Mouse (Mus musculus) lung, embryonic 14.5 days (tissue): Measurements from ENCODE around the gene Hba-a1. TPM values are rescaled to one million over a fixed set of nuclear protein-coding genes. Genes with fewer than 3 reads are reported as not detected.

Experiments
- ATAC-seq: fragments of 200-750 bp; cut with Nextera tagmentation; 2 replicates; pipeline ENCODE4 v1.8.0; 2017; ENCODE audit warnings: mild to moderate bottlenecking, moderate TSS enrichment, moderate library complexity; ENCODE audit not compliant: insufficient read depth
- DNase-seq: peaks from one replicate; pipeline ENCODE4 v3.0.0-alpha.2; 2015
- H3K27ac ChIP-seq: fragments of 300-500 bp; sonication (generic); 2 replicates; pipeline ENCODE4 v1.5.1; 2014; ENCODE audit warnings: low read depth, mild to moderate bottlenecking, moderate library complexity
- H3K27me3 ChIP-seq: fragments of 300-500 bp; sonication (generic); 2 replicates; pipeline ENCODE4 v1.6.1; 2014; ENCODE audit warnings: low read length, control low read depth; ENCODE audit not compliant: insufficient read depth
- H3K36me3 ChIP-seq: fragments of 300-500 bp; sonication (generic); 2 replicates; pipeline ENCODE4 v1.6.1; 2014; ENCODE audit warnings: control low read depth; ENCODE audit not compliant: insufficient read depth
- H3K4me1 ChIP-seq: fragments of 300-500 bp; sonication (generic); 2 replicates; pipeline ENCODE4 v1.6.1; 2014; ENCODE audit warnings: antibody characterized with exemption, control low read depth; ENCODE audit not compliant: insufficient read depth
- H3K4me2 ChIP-seq: fragments of 300-500 bp; sonication (generic); 2 replicates; pipeline ENCODE4 v1.6.1; 2014; ENCODE audit warnings: mild to moderate bottlenecking
- H3K4me3 ChIP-seq: fragments of 300-500 bp; sonication (generic); 2 replicates; pipeline ENCODE4 v1.5.1; 2014; ENCODE audit warnings: low read depth, low read length
- H3K9ac ChIP-seq: fragments of 300-500 bp; sonication (generic); 2 replicates; pipeline ENCODE4 v1.6.1; 2014
- H3K9me3 ChIP-seq: fragments of 300-500 bp; sonication (generic); 2 replicates; pipeline ENCODE4 v1.6.1; 2016; ENCODE audit warnings: low read depth, low read length, control low read depth
- CTCF ChIP-seq: IDR thresholded peaks from 2 replicates; pipeline ENCODE4 v1.5.1; 2016; ENCODE audit warnings: antibody characterized with exemption, low read depth
- WGBS: fragments of 180-500 bp; shearing (Covaris S2); extraction: QIAGEN DNeasy Blood & Tissue Kit; methylation state at CpG from one replicate; pipeline ENCODE4 v1.1.7; 2014; 5-methylcytosine and 5-hydroxymethylcytosine counted together
- polyA plus RNA-seq: library from polyadenylated mRNA; unstranded; fragments of >200 nt; fragmentation: Nextera tagmentation; extraction: Ambion mirVana; gene quantifications from 2 replicates; pipeline ENCODE4 v1.2.1, GENCODE M21; 2014

Hba-a1 gene
- polyA plus RNA-seq, 1 experiment from 2014 or later, result 4,689 TPM

DNA sequence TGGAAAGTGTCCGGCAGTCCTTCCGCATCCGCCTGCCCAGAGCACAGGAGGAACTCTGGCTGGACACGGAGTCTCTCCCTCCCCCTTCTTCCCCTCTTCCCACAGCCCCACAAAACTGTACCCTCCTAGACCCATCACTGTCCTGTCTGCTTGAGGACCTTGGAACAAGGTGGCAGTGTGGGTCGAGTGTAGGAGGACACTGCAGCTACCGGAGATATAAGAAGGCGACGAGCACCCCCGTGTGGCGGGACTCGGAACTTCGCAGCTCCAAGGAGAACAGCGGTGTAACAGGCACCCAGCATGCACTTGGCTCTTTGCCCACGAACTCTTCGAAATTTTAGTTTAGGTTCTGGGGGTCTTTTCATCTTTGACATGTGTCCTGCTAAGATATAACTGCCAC is 41.3 kb downstream of the Hba-a1 start:
- no peak overlapping the region for H3K4me3 ChIP-seq
- no peaks in the 10 kb centered on the region for H3K4me1 ChIP-seq
- peak; percentile 96 for DNase-seq
- ATAC-seq, result peak; percentile 87
- no peaks in the 10 kb centered on the region for H3K36me3 ChIP-seq
- no peak overlapping the region; the same call in 1 of the 2 replicates for H3K9ac ChIP-seq
- no peaks in the 10 kb centered on the region for H3K27me3 ChIP-seq
- no peaks in the 10 kb centered on the region for H3K9me3 ChIP-seq
- H3K27ac ChIP-seq, result no peak overlapping the region
- H3K4me2 ChIP-seq, result peak overlapping the region; percentile 48
- 10% methylated on average over 15 of the region's 15 CpGs for WGBS
- peak; percentile 94 for TF ChIP-seq CTCF

DNA sequence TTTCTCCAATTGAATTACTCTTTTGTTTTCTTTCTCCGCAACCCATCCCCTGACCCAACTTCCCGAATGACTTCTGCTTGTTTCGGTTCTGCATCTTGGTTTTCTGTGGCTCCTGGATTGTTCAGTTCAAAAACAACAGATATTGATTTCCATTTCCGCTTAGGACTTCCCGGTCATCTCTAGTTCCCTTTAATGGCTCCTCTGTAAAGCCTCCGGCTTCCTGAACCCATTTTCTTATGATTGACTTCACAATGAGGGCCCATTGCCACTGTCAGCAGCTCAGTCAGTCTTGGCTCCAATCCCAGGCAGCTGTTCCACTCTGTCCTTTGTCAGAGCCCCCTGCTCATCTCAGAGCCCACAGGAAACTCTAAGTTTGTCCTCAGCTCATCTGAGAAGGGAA is 47.8 kb downstream of the Hba-a1 start:
- Histone ChIP-seq H3K27ac (no peak overlapping the region), H3K4me3 (no peak overlapping the region), H3K4me2 (no peak overlapping the region), H3K27me3 (no peaks in the 10 kb centered on the region), H3K9ac (no peak overlapping the region), H3K9me3 (no peaks in the 10 kb centered on the region), H3K4me1 (no peaks in the 10 kb centered on the region), H3K36me3 (no peaks in the 10 kb centered on the region)
- TF ChIP-seq CTCF, result no peak
- ATAC-seq, result peak; percentile 71; the same call in 1 of the 2 replicates
- peak; percentile 77 for DNase-seq
- WGBS, result 59% methylated on average over 6 of the region's 6 CpGs

DNA sequence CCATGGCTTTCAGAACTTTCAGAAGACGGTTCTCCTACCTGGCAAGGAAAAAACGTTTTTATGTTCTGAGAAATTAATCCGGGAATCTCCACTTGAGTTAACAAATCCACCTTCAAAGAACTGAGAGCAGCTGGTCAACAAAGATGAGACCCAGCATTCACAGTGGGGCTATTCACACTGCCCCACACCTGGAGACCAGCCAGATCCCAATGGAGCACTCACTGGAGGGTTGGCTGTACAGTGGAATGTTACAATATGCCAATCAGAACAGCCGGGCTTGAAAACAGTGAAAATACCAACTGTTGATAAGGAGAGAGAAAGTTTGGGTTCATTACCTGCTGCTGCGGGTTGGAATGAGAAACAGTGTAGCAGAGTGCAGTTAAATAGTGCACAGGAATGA is 48.5 kb downstream of the Hba-a1 start:
- no peak overlapping the region for H3K27ac ChIP-seq
- H3K9ac ChIP-seq, result no peak overlapping the region
- DNase-seq (peak; percentile 55), ATAC-seq (peak; percentile 53; the same call in 1 of the 2 replicates)
- H3K27me3 ChIP-seq, result no peaks in the 10 kb centered on the region
- H3K4me2 ChIP-seq, result no peak overlapping the region
- H3K4me3 ChIP-seq, result no peak overlapping the region
- whole genome bisulfite sequencing, result 44% methylated on average over 5 of the region's 5 CpGs
- no peaks in the 10 kb centered on the region for H3K4me1 ChIP-seq
- no peak for TF ChIP-seq CTCF
- no peaks in the 10 kb centered on the region for H3K36me3 ChIP-seq
- no peaks in the 10 kb centered on the region for H3K9me3 ChIP-seq

DNA sequence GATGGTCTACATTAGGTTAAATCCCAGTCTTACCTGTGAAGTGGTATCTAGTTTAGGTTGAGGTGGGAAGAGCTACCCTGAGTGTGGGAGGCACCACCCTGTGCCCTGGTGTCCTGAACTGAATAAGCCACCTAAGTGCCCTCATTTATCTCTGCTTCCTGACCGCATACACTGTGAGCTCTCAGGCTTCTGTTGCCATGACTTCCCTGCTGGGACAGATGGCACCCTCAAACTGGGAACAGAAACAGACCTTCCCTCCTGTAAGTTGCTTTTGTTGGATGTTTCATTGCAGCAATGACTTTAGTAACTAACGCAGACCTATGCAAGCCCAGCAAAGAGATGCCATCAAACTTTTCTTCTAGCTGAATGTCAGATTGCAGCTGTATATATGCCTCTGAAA is 49.9 kb downstream of the Hba-a1 start:
- no peak overlapping the region for H3K4me3 ChIP-seq
- no peak overlapping the region for H3K27ac ChIP-seq
- no peak overlapping the region for H3K4me2 ChIP-seq
- TF ChIP-seq CTCF, result no peak
- WGBS, result 60% methylated on average over 2 of the region's 2 CpGs
- H3K9ac ChIP-seq, result no peak overlapping the region
- H3K4me1 ChIP-seq, result no peaks in the 10 kb centered on the region
- DNase-seq (no peak), ATAC-seq (no peak)
- H3K9me3 ChIP-seq, result no peaks in the 10 kb centered on the region
- H3K27me3 ChIP-seq, result no peaks in the 10 kb centered on the region
- no peaks in the 10 kb centered on the region for H3K36me3 ChIP-seq

Other genes with a start within 250 kb of the Hba-a1 start
- 0.04 TPM in 1 of 2 replicates, not detected in the other for gene Il9r, start 83.2 kb upstream of the Hba-a1 start, polyA plus RNA-seq
- gene Snrnp25, start 78.1 kb upstream of the Hba-a1 start, polyA plus RNA-seq, result 62.8 and 71.4 TPM in 2 replicates
- gene Rhbdf1, start 61.2 kb upstream of the Hba-a1 start, polyA plus RNA-seq, result 52.8 and 63.9 TPM in 2 replicates
- gene Mpg, start 57.0 kb upstream of the Hba-a1 start, polyA plus RNA-seq, result 39.6 and 42.2 TPM in 2 replicates
- gene Nprl3, start 15.8 kb upstream of the Hba-a1 start, polyA plus RNA-seq, result 44.0 and 46.3 TPM in 2 replicates
- gene Hba-x, start 7.1 kb upstream of the Hba-a1 start, polyA plus RNA-seq, result 211 and 266 TPM in 2 replicates
- 1.8 and 2.1 TPM in 2 replicates for gene Hbq1b, start 3.5 kb downstream of the Hba-a1 start, polyA plus RNA-seq
- gene Hba-a2, start 13.0 kb downstream of the Hba-a1 start, polyA plus RNA-seq, result 11,972 and 11,979 TPM in 2 replicates
- 0.45 and 0.83 TPM in 2 replicates for gene Hbq1a, start 16.6 kb downstream of the Hba-a1 start, polyA plus RNA-seq
- 31.2 and 31.7 TPM in 2 replicates for gene Sh3pxd2b, start 64.3 kb downstream of the Hba-a1 start, polyA plus RNA-seq
- gene Ubtd2, start 171.9 kb downstream of the Hba-a1 start, polyA plus RNA-seq, result 57.3 and 65.4 TPM in 2 replicates
- 0.37 TPM in 1 of 2 replicates, not detected in the other for gene Efcab9, start 248.6 kb downstream of the Hba-a1 start, polyA plus RNA-seq
- gene Stk10, start 249.8 kb downstream of the Hba-a1 start, polyA plus RNA-seq, result 1.9 and 2.0 TPM in 2 replicates